Mouse (Mus musculus) forebrain, embryonic 13.5 days (tissue): ENCODE measurements at regions not wholly inside any gene's neighbourhood (a gene's known extent, or its start where the extent isn't known, plus 50 kb on each side); places are given as distances from the start of the nearest gene placed in this dataset.

Experiments used
- ATAC-seq: fragments of 200-750 bp; cut with Nextera tagmentation; 2 replicates; pipeline ENCODE4 v1.8.0; 2017
- H3K27ac ChIP-seq: fragments of 300-500 bp; sonication (generic); 2 replicates; pipeline ENCODE4 v1.5.1; 2015; ENCODE audit warnings: inconsistent platforms, mild to moderate bottlenecking, moderate library complexity
- H3K27me3 ChIP-seq: fragments of 300-500 bp; sonication (generic); 2 replicates; pipeline ENCODE4 v1.6.1; 2015; ENCODE audit warnings: mild to moderate bottlenecking, inconsistent platforms
- H3K36me3 ChIP-seq: fragments of 300-500 bp; sonication (generic); 2 replicates; pipeline ENCODE4 v1.6.1; 2015; ENCODE audit warnings: mild to moderate bottlenecking, inconsistent platforms; ENCODE audit not compliant: poor library complexity, severe bottlenecking
- H3K4me1 ChIP-seq: fragments of 300-500 bp; sonication (generic); 2 replicates; pipeline ENCODE4 v1.6.1; 2015; ENCODE audit warnings: inconsistent platforms
- H3K4me2 ChIP-seq: fragments of 300-500 bp; sonication (generic); 2 replicates; pipeline ENCODE4 v1.6.1; 2015; ENCODE audit warnings: inconsistent platforms, mild to moderate bottlenecking, moderate library complexity
- H3K4me3 ChIP-seq: fragments of 300-500 bp; sonication (generic); 2 replicates; pipeline ENCODE4 v1.5.1; 2015; ENCODE audit warnings: mild to moderate bottlenecking, inconsistent platforms
- H3K9ac ChIP-seq: fragments of 300-500 bp; sonication (generic); 2 replicates; pipeline ENCODE4 v1.6.1; 2015; ENCODE audit warnings: mild to moderate bottlenecking, inconsistent platforms
- H3K9me3 ChIP-seq: fragments of 300-500 bp; sonication (generic); replicated peaks from 2 replicates; pipeline ENCODE4 v1.6.1; 2016; ENCODE audit warnings: inconsistent platforms
- WGBS: fragments of 180-500 bp; shearing (Covaris S2); methylation state at CpG from one replicate; pipeline ENCODE4 v1.1.7; 2015; 5-methylcytosine and 5-hydroxymethylcytosine counted together

DNA sequence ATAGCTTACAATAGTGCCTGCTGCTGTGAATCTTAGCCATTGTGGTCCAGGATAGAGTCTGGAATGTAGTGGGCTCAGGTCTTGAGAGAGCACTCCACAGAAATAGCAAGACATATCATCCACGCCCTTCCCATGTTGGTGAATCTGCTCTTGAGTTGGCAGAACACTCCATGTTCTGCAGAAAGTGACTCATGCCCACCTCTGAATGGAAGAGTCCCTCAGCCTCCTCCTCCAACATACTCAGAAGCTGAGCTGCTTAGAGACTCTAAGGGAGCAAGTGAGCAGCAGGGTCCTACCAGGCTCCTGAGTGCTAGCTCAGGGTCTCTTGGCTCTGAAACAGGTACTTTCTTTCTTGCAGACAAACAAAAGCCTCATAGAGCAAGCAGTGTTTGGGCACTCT is 284.7 kb downstream of the Rps24 start:
- no peaks in the 10 kb centered on the region for H3K27me3 ChIP-seq
- no peaks in the 10 kb centered on the region for H3K9me3 ChIP-seq
- no peak overlapping the region for H3K4me3 ChIP-seq
- no peak overlapping the region for H3K4me2 ChIP-seq
- no peak overlapping the region for H3K27ac ChIP-seq
- no peak overlapping the region for H3K9ac ChIP-seq
- no peaks in the 10 kb centered on the region for H3K36me3 ChIP-seq
- peaks cover 42% of the 10 kb centered on the region for H3K4me1 ChIP-seq
- ATAC-seq, result no peak
- 97% methylated on average over 1 of the region's 1 CpGs for WGBS

DNA sequence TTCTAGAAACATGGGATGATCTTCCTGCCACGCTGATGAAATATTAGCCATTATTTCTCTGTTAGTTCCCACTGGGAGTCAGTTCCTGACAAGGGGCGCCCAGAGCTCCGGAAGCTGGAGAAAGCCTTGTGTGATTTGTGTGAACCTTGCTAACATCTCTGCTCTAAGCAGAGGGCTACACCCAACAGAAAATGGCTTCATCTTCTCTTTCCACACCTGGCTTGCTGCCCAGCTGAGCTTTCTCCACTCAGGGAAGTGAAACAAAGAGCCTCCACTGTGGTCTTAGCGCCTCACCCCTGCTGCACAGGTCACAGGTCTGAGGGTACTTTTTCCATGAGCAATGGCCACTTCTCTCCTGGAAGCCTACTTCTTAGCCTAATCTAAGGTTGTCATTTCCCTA is 285.2 kb downstream of the Rps24 start:
- Histone ChIP-seq H3K4me1 (peaks cover 42% of the 10 kb centered on the region), H3K9ac (no peak overlapping the region), H3K27me3 (no peaks in the 10 kb centered on the region), H3K27ac (no peak overlapping the region; the same call in 1 of the 2 replicates), H3K4me2 (no peak overlapping the region), H3K36me3 (no peaks in the 10 kb centered on the region), H3K9me3 (no peaks in the 10 kb centered on the region), H3K4me3 (no peak overlapping the region)
- no peak for ATAC-seq
- 77% methylated on average over 4 of the region's 4 CpGs for WGBS

DNA sequence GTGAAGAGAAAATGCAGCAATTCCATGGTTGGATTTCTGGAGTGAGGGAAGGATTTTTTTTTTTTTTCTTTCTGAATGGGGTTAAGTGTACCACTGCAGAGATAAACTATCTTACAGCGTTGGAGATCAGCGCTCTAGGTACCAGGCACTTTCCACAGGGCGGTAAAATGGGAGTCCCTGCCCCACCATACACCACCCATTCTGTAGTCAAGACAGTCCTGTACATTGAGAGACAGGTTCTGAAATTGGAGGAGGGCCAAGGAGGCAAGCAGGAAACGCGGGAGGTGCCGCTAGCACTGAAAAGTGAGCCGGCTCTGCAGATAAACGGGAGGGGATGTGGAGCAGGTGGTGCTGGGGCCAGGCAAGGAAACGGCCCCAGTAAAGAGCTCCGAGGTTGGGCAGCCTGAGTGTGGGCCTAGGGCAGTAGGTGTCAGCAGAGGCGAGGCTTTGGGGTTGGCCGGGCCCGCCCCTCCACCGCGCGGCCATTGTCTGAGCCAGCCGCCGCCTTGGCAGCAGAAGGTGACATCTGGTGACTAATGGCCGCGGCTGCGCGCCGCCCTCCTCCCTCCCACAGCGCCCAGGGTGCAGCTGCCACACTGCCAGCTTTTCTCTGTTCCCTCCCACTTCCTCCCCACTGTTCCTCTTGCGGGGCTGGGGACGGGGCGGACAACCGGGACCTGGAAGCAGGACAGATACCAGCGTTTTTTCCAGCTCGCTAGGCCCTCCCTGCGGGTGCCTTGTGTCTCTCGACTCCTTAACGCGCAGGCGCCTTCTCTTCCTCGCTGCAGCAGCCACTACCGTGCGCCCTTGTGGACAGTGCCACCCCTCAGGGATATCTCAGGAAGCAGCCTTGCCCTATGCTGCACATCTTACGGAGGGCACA is 292.1 kb downstream of the Rps24 start:
- peak overlapping the region; percentile 63 for H3K9ac ChIP-seq
- under 1% methylated on average over 39 of the region's 39 CpGs for WGBS
- peak; percentile 97 for ATAC-seq
- peaks cover 26% of the 10 kb centered on the region for H3K4me1 ChIP-seq
- H3K9me3 ChIP-seq, result no peaks in the 10 kb centered on the region
- H3K27ac ChIP-seq, result peak overlapping the region; percentile 96
- H3K4me3 ChIP-seq, result peak overlapping the region; percentile 31
- peak overlapping the region; percentile 60 for H3K4me2 ChIP-seq
- H3K36me3 ChIP-seq, result no peaks in the 10 kb centered on the region
- H3K27me3 ChIP-seq, result no peaks in the 10 kb centered on the region

DNA sequence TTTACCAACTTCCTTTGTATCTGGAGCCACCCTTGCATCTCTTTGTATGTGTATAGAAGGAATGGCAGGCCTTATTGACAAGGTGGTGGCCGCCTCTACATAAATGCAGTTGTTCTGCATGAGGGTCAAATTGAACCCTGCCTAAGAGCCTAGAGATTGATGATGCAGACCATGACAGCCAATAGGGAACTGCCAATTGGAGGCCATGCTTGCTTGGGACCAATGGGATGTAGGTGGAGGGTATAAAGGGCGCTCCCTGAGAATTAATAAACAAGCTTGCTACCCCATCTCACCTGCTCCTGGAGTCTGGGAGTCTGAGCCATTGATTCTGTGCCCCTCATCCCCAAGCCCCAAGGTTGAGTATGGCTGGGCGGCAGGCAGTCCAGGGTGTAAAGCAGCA is 294.7 kb downstream of the Rps24 start:
- no peaks in the 10 kb centered on the region for H3K36me3 ChIP-seq
- no peaks in the 10 kb centered on the region for H3K27me3 ChIP-seq
- no peaks in the 10 kb centered on the region for H3K9me3 ChIP-seq
- no peak overlapping the region for H3K4me3 ChIP-seq
- no peak for ATAC-seq
- 83% methylated on average over 3 of the region's 3 CpGs for WGBS
- peaks cover 26% of the 10 kb centered on the region for H3K4me1 ChIP-seq
- no peak overlapping the region for H3K4me2 ChIP-seq
- no peak overlapping the region for H3K27ac ChIP-seq
- no peak overlapping the region for H3K9ac ChIP-seq

DNA sequence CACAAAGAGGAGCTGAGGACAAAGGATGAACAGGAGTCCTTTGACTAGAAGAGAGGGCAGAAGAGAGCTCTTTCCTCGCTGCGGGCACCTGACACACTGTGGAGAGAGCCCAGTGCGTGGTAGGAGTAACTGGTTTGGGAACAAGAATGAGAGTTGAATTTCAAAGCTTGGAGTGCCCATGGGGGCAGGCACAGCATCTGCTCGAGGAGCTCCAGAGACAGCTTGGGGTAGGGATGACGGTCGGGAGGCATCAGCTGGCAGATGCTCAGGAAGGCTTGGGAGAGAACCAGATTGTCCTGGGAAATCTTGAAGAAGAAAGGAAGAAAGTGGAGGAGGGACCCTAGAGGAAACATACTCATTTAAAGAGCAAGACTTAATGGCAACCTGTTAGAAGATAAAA is 297.0 kb downstream of the Rps24 start:
- Histone ChIP-seq H3K9ac (no peak overlapping the region), H3K4me2 (no peak overlapping the region), H3K27me3 (no peaks in the 10 kb centered on the region), H3K4me1 (peaks cover 16% of the 10 kb centered on the region), H3K36me3 (no peaks in the 10 kb centered on the region), H3K9me3 (no peaks in the 10 kb centered on the region), H3K27ac (no peak overlapping the region), H3K4me3 (no peak overlapping the region)
- ATAC-seq, result no peak
- WGBS, result 79% methylated on average over 6 of the region's 6 CpGs

DNA sequence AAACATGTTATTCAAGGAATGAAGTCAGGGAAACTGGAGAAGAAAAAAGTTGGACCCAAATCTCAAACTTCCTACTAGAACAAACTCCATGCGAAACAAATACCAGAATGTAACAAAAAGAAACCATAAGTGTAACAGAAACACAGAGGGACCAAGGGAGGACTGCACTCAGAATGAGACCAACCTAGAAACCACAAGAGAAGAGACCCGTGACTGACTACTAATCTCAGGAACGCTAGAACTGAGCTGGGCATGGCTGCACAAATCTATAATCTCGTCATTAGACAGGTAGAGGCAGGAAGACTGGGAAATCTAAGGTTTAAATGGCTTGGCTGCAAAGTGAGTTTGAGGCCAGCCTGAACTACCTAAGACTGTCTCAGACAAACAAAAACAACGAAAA is 298.5 kb downstream of the Rps24 start:
- peaks cover 2% of the 10 kb centered on the region; the same call in 1 of the 2 replicates for H3K4me1 ChIP-seq
- no peak overlapping the region for H3K27ac ChIP-seq
- no peak overlapping the region for H3K4me2 ChIP-seq
- H3K9me3 ChIP-seq, result no peaks in the 10 kb centered on the region
- WGBS, result 91% methylated on average over 5 of the region's 5 CpGs
- ATAC-seq, result no peak
- H3K36me3 ChIP-seq, result no peaks in the 10 kb centered on the region
- H3K4me3 ChIP-seq, result no peak overlapping the region
- H3K9ac ChIP-seq, result no peak overlapping the region
- no peaks in the 10 kb centered on the region for H3K27me3 ChIP-seq

DNA sequence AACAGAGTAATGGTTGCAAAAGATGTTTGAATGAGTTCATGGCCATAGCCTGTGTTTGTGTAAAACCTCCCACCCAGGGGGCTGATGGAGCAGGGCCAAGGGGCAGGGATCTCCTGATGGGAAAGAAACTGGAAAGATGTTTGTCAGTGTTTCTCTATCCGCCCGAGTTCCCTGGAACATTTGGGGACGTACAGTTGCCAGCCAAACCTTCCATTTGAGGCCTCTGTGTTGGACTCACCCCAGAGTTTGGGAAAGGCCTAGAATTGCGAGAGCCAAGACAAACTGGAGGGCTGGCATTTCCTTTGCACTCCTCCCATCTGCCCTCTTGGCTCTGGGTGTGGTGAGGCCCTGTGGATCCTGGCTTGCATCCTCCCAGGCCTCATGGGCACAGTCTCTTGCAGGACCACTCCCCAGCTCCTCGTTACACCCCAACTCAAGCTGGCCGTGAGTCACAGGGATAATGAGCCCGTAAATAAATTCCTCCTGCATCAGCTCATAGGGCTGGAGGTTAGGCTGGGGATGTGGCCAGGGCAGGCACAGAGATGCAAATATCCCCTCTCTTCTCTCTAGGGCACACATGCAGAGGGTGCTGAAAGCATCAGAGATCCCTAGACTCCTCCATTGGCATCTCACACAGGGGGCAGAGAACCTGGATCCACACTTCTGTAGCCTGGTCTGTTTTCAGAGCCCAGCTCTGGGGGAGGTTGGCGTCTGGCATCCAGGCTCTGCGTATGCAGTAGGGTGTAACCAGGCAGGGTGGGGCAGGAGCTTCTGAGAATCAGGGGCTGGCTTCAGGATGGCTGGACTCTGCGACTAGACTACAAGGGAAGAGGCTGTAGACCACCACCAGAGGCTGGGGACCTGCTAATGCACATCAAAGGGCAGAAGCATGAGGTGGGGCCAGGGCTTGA is 306.7 kb downstream of the Rps24 start:
- H3K9me3 ChIP-seq, result no peaks in the 10 kb centered on the region
- H3K27ac ChIP-seq, result peak overlapping the region; percentile 42
- H3K27me3 ChIP-seq, result no peaks in the 10 kb centered on the region
- WGBS, result 43% methylated on average over 10 of the region's 10 CpGs
- H3K4me3 ChIP-seq, result no peak overlapping the region
- ATAC-seq, result peak; percentile 82; the same call in 1 of the 2 replicates
- H3K4me1 ChIP-seq, result peaks cover 10% of the 10 kb centered on the region
- no peak overlapping the region for H3K9ac ChIP-seq
- H3K4me2 ChIP-seq, result no peak overlapping the region
- no peaks in the 10 kb centered on the region for H3K36me3 ChIP-seq

DNA sequence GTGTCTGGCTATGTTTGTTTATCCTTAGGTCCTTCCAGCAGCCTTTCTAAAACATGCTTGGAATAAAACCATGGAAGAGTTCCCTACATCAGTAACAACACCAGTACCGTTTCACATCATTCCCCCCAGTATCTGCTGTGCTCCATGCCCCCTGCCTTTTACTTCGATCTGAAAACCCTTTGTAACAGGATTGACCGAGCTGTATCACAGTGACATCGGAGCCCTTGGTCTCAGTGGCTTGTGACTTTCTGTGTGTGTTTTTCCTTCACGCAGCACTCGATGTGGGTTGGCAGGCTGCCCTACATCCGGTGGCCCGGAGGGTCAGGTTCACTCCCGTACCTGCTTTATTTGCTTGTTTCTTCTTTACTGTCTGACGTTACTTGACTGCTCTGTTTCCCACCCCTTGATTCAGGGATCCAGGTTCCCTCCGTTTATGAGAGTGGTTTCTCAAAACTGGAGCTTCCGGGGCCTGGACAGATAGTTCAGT is 307.5 kb downstream of the Rps24 start:
- Histone ChIP-seq H3K4me2 (no peak overlapping the region), H3K9ac (no peak overlapping the region), H3K9me3 (no peaks in the 10 kb centered on the region), H3K4me1 (peaks cover 10% of the 10 kb centered on the region), H3K27ac (peak overlapping the region; percentile 42; the same call in 1 of the 2 replicates), H3K27me3 (no peaks in the 10 kb centered on the region), H3K4me3 (no peak overlapping the region), H3K36me3 (no peaks in the 10 kb centered on the region)
- 85% methylated on average over 12 of the region's 12 CpGs for WGBS
- ATAC-seq, result no peak

DNA sequence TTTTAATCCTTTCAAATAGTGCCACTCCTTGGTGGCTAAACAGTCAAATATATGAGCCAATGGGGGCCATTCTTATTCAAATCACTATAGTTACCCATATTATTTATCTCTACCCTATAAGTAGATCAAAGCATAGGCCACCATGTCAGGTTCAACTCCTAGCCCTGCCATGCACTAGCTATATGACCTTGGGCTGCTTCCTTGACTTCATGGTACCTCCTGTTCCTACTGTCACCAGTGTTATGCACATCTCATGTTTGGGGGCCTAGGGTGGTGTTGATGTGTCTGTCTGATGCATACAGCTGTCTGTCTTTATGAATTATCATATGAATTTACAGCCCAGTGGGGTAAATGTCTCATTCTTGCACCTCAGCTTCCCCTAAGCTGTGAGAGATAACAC is 310.6 kb downstream of the Rps24 start:
- no peak for ATAC-seq
- Histone ChIP-seq H3K27ac (no peak overlapping the region), H3K4me3 (no peak overlapping the region), H3K4me1 (peaks cover 10% of the 10 kb centered on the region), H3K9me3 (no peaks in the 10 kb centered on the region), H3K27me3 (no peaks in the 10 kb centered on the region), H3K4me2 (no peak overlapping the region), H3K9ac (no peak overlapping the region), H3K36me3 (no peaks in the 10 kb centered on the region)

DNA sequence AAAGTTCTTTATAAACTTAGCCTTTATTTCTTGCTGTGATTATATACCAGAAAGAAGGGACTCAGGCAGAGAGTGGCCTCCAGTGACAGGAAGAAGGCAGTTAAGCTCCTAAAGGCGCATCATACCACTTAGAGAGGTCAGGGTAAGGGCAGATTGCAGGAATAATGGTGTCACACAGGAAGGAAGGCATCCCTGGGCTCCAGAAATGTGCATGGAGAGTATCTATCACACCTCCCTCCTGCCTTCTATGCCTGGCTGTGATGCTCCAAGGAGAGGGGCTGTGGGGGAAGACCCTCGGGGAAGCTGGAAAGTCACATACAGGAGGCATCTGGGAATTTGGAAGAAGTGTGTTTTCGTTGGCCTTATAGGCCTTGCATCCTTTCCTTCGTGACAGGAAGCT is 311.1 kb downstream of the Rps24 start:
- Histone ChIP-seq H3K4me3 (no peak overlapping the region), H3K4me1 (peaks cover 10% of the 10 kb centered on the region), H3K9ac (no peak overlapping the region), H3K9me3 (no peaks in the 10 kb centered on the region), H3K36me3 (no peaks in the 10 kb centered on the region), H3K27me3 (no peaks in the 10 kb centered on the region), H3K4me2 (no peak overlapping the region), H3K27ac (no peak overlapping the region)
- ATAC-seq, result no peak
- WGBS, result 82% methylated on average over 4 of the region's 4 CpGs

DNA sequence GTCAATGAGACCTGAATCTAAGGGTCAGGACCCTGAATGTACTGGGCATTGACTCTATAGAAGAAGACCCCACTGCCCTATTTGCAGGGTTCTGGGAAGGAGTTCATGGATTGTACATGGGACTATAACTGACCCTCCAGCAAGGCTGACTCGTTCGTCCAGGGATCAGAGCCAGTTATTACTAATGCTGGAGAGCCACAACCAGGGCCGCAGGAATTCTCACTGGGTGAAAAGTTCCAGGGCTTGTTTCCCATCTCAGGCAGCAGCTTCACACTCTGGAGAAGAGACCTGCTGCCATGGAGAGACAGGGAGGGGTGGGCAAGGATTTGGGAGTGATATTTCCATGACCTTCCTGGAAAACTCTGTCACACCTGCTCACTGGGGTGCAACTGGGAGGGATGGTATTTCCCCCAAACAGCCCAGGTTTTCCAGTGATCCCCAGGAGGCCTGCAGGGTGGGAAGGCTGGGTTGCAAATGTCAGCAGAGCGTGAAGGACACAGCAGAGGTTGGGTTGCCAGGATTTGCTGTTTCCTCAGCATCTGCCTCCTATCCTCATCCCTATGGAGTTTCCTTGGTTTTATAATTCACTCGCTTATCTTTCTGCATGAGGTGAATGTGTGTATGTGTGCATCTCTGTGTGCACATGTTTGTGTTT is 316.2 kb downstream of the Rps24 start:
- Histone ChIP-seq H3K27ac (no peak overlapping the region), H3K4me2 (no peak overlapping the region), H3K4me1 (no peaks in the 10 kb centered on the region), H3K27me3 (no peaks in the 10 kb centered on the region; the same call in 1 of the 2 replicates), H3K9ac (no peak overlapping the region), H3K9me3 (no peaks in the 10 kb centered on the region), H3K36me3 (no peaks in the 10 kb centered on the region), H3K4me3 (no peak overlapping the region)
- no peak for ATAC-seq
- WGBS, result 88% methylated on average over 5 of the region's 5 CpGs

DNA sequence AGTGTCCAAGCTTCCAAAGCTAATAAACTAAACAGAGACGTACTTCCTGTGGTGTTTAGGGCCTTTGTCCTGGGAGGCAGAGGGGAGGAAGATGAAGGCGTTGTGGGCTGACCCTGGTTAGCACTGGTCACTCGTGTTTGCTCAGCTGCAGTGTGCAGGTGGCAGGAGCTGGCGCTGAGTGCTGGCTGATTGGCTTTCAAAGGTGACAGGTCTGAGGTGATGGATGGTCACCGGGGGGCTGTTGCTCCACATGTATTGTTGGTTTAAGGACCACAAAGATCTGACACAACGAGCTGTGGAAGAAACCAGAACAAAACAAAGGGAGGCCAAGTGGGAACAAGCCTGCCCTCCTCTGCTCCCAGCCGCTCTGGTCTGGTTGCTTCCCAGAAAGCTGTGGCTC is 320.1 kb downstream of the Rps24 start:
- Histone ChIP-seq H3K27ac (no peak overlapping the region), H3K27me3 (no peaks in the 10 kb centered on the region; the same call in 1 of the 2 replicates), H3K9me3 (no peaks in the 10 kb centered on the region), H3K4me3 (no peak overlapping the region), H3K4me2 (no peak overlapping the region), H3K9ac (no peak overlapping the region), H3K36me3 (no peaks in the 10 kb centered on the region), H3K4me1 (no peaks in the 10 kb centered on the region)
- no peak for ATAC-seq
- 33% methylated on average over 7 of the region's 7 CpGs for WGBS
